Mouse (Mus musculus) 416B (cell line): ENCODE results near the gene Ifit2.
A peak's percentile ranks its signal among the peaks of the same experiment; 100 is the strongest.
"Not testable (repeated sequence)": the region's sequence is repeated elsewhere in the genome, so short reads cannot be mapped to it uniquely, and the experiment has no call there.

ENCODE experiments used
- DNase-seq: peaks from one replicate; pipeline ENCODE4 v3.0.0; 2011; ENCODE audit warnings: low read depth

Gene Ifit2

DNA sequence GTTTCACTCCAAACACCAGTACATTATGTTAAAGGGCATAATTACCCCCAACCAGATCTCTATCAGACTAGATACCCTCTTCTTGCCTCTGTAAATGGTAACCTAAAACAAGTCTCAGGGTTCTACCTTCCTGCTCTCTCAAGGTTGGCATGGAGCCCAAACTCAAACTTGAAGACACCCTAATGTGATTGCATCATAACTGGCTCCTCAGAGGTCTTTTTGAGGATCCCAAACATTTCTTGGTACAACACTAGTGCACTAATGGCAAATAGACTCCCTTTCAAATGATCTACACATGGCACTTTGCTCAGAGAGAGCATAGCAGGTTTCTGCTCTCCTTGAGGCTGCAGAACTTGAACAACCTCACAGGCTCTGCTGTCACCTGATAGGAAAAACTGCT lies 46.3 kb downstream of the Ifit2 start:
- DNase-seq, result peak; percentile 18

GRCm38 (mm10) chr19:34598341-34598740 lies 47.8 kb downstream of the Ifit2 start:
- no peak for DNase-seq

GRCm38 (mm10) chr19:34599250-34599649 lies 48.8 kb downstream of the Ifit2 start:
- DNase-seq, result peak; percentile 26

- DNase-seq, result peak; percentile 44
Observed at GRCm38 (mm10) chr19:34601888-34602287, 51.4 kb downstream of the Ifit2 start, which contains the start of gene Ifit1bl1. TSS of gene Ifit1bl1 (minus strand) at chr19:34601956.

GRCm38 (mm10) chr19:34605472-34605871 lies 55.0 kb downstream of the Ifit2 start:
- DNase-seq, result no peak

DNA sequence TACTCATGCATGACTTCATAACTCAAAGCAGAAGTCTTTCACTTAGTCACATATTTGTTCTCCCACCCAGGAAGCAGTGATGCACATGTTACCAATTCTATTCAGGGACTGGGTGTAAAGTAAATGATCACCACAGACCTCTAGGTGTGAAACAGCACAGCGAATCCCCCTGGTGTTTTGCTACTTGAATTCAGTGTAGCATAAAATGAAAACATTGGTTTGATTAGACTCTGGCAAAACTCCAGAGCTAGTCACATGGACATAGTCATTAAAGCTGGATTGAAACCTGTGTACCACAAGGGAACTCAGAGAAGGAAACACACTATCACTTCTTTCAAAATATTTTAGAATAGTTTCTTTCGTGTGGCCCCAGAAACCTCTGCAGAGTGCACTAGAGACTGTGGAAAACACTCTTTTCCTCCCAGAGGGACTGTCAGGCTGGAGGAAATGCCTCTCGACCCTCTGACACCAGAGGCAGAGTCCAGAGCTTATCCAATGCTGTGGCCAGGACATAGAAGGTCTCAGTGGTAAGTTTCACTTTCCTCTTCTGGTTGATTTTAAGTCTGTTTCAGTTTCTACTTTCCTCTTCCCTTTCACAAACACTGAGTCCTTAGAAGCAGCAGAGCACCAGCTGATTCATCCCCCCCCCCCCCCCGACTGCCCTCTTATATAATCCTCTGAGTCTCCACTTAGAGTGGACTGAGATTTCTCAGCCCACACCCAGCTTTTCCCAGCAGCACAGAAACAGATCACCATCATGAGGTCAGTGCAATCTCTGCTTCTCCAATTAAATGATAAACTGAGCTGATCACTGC lies 57.0 kb downstream of the Ifit2 start, which contains the start of gene Ifit3b:
Gene Ifit3b, plus strand, starts transcription at position 734 of the 815 bp plus-strand sequence.
- not testable (repeated sequence) for DNase-seq

DNA sequence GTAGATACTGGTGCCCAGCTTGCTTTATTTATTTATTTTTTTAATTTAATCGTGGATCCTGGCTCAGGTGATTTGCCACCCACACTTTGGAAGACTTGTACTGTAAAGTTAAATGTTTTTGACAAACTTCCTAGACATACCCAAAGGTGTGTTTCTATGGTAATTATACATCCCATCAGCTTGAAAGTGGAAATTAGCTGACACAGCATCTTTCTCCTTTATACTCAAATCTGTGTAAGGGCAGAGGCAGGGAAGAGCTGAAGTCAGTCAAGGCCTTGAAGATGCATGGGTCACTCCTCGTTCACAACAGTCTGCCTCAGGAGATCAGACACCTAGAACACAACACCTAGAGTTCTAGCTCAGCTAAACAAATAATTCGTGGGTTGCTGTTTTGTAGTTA lies 59.6 kb downstream of the Ifit2 start:
- DNase-seq, result not testable (repeated sequence)

- not testable (repeated sequence) for DNase-seq
Observed at GRCm38 (mm10) chr19:34612243-34613001, 61.9 kb downstream of the Ifit2 start.

- no peak for DNase-seq
Observed at GRCm38 (mm10) chr19:34620871-34621270, 70.4 kb downstream of the Ifit2 start.

DNA sequence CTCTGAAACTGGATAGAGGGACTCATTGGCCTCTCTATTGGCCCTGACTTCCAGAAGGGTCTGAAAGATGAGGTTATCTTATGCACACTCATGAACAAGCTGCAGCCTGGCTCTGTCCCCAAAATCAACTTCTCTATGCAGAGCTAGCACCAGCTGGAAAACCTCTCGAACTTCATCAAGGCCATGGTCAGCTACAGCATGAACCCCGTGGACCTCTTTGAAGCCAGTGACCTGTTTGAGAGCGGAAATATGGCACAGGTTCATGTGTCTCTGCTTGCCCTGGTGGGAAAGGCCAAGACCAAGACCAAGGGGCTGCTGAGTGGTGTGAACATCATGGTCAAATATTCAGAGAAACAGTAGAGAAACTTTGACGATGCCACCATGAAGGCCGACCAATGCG lies 73.3 kb downstream of the Ifit2 start:
- no peak for DNase-seq

DNA sequence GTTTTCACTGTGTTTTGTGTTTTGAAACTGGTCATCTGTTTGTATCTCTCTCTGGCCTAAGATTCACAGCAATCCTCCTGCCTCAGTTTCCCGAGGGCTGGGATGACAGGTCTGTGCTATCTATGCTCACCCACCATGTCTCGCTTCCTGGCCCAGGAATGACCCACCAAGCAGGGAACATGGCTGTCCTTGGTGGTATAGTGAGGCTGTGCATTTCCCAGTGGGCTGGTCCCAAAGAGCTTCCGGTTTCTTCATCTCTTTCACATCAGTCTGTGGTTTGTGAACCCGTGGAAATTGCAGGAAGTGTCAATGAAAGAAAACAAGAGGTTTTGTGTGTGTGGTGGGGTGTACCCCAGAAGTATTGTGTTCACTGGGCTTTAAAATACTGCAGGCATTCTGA lies 74.2 kb downstream of the Ifit2 start:
- no peak for DNase-seq
